Mouse (Mus musculus) intestine, embryonic 16.5 days (tissue): ENCODE data around the gene Sema4d. TPM values are rescaled to one million over a fixed set of nuclear protein-coding genes. Genes with fewer than 3 reads are reported as not detected.

Source experiments
- ATAC-seq: fragments of 200-750 bp; cut with Nextera tagmentation; 2 replicates; pipeline ENCODE4 v1.8.0; 2017; ENCODE audit warnings: moderate TSS enrichment, moderate library complexity
- H3K27ac ChIP-seq: fragments of 300-500 bp; sonication (generic); 2 replicates; pipeline ENCODE4 v1.5.1; 2014; ENCODE audit warnings: mild to moderate bottlenecking, low read length
- H3K27me3 ChIP-seq: fragments of 300-500 bp; sonication (generic); replicated peaks from 2 replicates; pipeline ENCODE4 v1.6.1; 2014; ENCODE audit warnings: low read length, control low read depth, mixed read lengths; ENCODE audit not compliant: control insufficient read depth, insufficient read depth
- H3K36me3 ChIP-seq: fragments of 300-500 bp; sonication (generic); 2 replicates; pipeline ENCODE4 v1.6.1; 2014; ENCODE audit warnings: low read length, control low read depth; ENCODE audit not compliant: control insufficient read depth, insufficient read depth
- H3K4me1 ChIP-seq: fragments of 300-500 bp; sonication (generic); 2 replicates; pipeline ENCODE4 v1.6.1; 2014; ENCODE audit warnings: low read length, control low read depth, mixed read lengths; ENCODE audit not compliant: control insufficient read depth, insufficient read depth
- H3K4me2 ChIP-seq: fragments of 300-500 bp; sonication (generic); 2 replicates; pipeline ENCODE4 v1.6.1; 2014; ENCODE audit warnings: low read depth, low read length, control low read depth
- H3K4me3 ChIP-seq: fragments of 300-500 bp; sonication (generic); 2 replicates; pipeline ENCODE4 v1.5.1; 2014; ENCODE audit warnings: mild to moderate bottlenecking, low read length
- H3K9ac ChIP-seq: fragments of 300-500 bp; sonication (generic); 2 replicates; pipeline ENCODE4 v1.6.1; 2014; ENCODE audit warnings: low read depth, low read length
- H3K9me3 ChIP-seq: fragments of 300-500 bp; sonication (generic); 2 replicates; pipeline ENCODE4 v1.6.1; 2016; ENCODE audit warnings: low read length, control low read depth; ENCODE audit not compliant: control insufficient read depth
- WGBS: fragments of 180-500 bp; shearing (Covaris S2); extraction: QIAGEN DNeasy Blood & Tissue Kit; methylation state at CpG from one replicate; pipeline ENCODE4 v1.1.7; 2014; 5-methylcytosine and 5-hydroxymethylcytosine counted together
- polyA plus RNA-seq: library from polyadenylated mRNA; unstranded; fragments of >200 nt; fragmentation: Nextera tagmentation; extraction: Ambion mirVana; gene quantifications from 2 replicates; pipeline ENCODE4 v1.2.1, GENCODE M21; 2015

The Sema4d gene
- polyA plus RNA-seq, 1 experiment from 2014 or later: 5.7 TPM

GRCm38 (mm10) chr13:51688688-51689087, 104.9 kb downstream of the Sema4d start:
- Histone ChIP-seq H3K4me2 (no peak overlapping the region), H3K9ac (no peak overlapping the region), H3K9me3 (no peaks in the 10 kb centered on the region), H3K4me3 (no peak overlapping the region), H3K4me1 (0 out of 2 replicates have a peak, but pooled peaks cover 2% of the 10 kb centered on the region), H3K27ac (no peak overlapping the region), H3K27me3 (no peaks in the 10 kb centered on the region), H3K36me3 (0 out of 2 replicates have a peak, but pooled peaks cover 2% of the 10 kb centered on the region)
- 56% methylated on average over 3 of the region's 3 CpGs for WGBS
- no peak for ATAC-seq

- Histone ChIP-seq H3K27me3 (no peaks in the 10 kb centered on the region), H3K9ac (no peak overlapping the region), H3K4me1 (0 out of 2 replicates have a peak, but pooled peaks cover 2% of the 10 kb centered on the region), H3K27ac (no peak overlapping the region), H3K4me2 (no peak overlapping the region), H3K36me3 (peaks cover 11% of the 10 kb centered on the region; the same call in 1 of the 2 replicates), H3K4me3 (no peak overlapping the region), H3K9me3 (no peaks in the 10 kb centered on the region)
- 97% methylated on average over 5 of the region's 5 CpGs for WGBS
- no peak for ATAC-seq
Measured at GRCm38 (mm10) chr13:51686966-51687365, 106.6 kb downstream of the Sema4d start.

GRCm38 (mm10) chr13:51685290-51685966, 108.1 kb downstream of the Sema4d start:
- no peak overlapping the region for H3K4me2 ChIP-seq
- peak; percentile 76 for ATAC-seq
- H3K9ac ChIP-seq: no peak overlapping the region
- no peaks in the 10 kb centered on the region for H3K27me3 ChIP-seq
- 81% methylated on average over 7 of the region's 7 CpGs for WGBS
- H3K9me3 ChIP-seq: no peaks in the 10 kb centered on the region
- 0 out of 2 replicates have a peak, but pooled peaks cover 2% of the 10 kb centered on the region for H3K4me1 ChIP-seq
- peaks cover 13% of the 10 kb centered on the region; the same call in 1 of the 2 replicates for H3K36me3 ChIP-seq
- no peak overlapping the region for H3K4me3 ChIP-seq
- no peak overlapping the region for H3K27ac ChIP-seq

- no peak for ATAC-seq
- H3K36me3 ChIP-seq: peaks cover 26% of the 10 kb centered on the region
- WGBS: 94% methylated on average over 8 of the region's 8 CpGs
Measured at GRCm38 (mm10) chr13:51681634-51682033, 111.9 kb downstream of the Sema4d start.

GRCm38 (mm10) chr13:51681076-51681475, 112.5 kb downstream of the Sema4d start:
- no peaks in the 10 kb centered on the region for H3K27me3 ChIP-seq
- peaks cover 29% of the 10 kb centered on the region for H3K36me3 ChIP-seq
- H3K27ac ChIP-seq: no peak overlapping the region
- 0 out of 2 replicates have a peak, but pooled peaks cover 2% of the 10 kb centered on the region for H3K4me1 ChIP-seq
- no peak for ATAC-seq
- 85% methylated on average over 5 of the region's 5 CpGs for WGBS
- no peak overlapping the region for H3K4me3 ChIP-seq
- no peaks in the 10 kb centered on the region for H3K9me3 ChIP-seq
- no peak overlapping the region for H3K9ac ChIP-seq
- H3K4me2 ChIP-seq: no peak overlapping the region

More at GRCm38 (mm10) chr13:51681634-51682033, 111.9 kb downstream of the Sema4d start:
- Histone ChIP-seq H3K4me2 (no peak overlapping the region), H3K27me3 (no peaks in the 10 kb centered on the region), H3K9me3 (no peaks in the 10 kb centered on the region), H3K4me1 (0 out of 2 replicates have a peak, but pooled peaks cover 2% of the 10 kb centered on the region), H3K27ac (no peak overlapping the region), H3K9ac (no peak overlapping the region), H3K4me3 (no peak overlapping the region)

GRCm38 (mm10) chr13:51679332-51679731, 114.2 kb downstream of the Sema4d start:
- H3K36me3 ChIP-seq: peaks cover 34% of the 10 kb centered on the region
- no peak for ATAC-seq
- H3K4me1 ChIP-seq: no peaks in the 10 kb centered on the region
- H3K4me2 ChIP-seq: no peak overlapping the region
- H3K27me3 ChIP-seq: no peaks in the 10 kb centered on the region
- H3K9me3 ChIP-seq: no peaks in the 10 kb centered on the region
- H3K9ac ChIP-seq: no peak overlapping the region
- no peak overlapping the region for H3K27ac ChIP-seq
- WGBS: 82% methylated on average over 4 of the region's 4 CpGs
- no peak overlapping the region for H3K4me3 ChIP-seq

GRCm38 (mm10) chr13:51678687-51679086, 114.9 kb downstream of the Sema4d start:
- WGBS: 96% methylated on average over 6 of the region's 6 CpGs
- Histone ChIP-seq H3K9ac (no peak overlapping the region), H3K27ac (no peak overlapping the region), H3K36me3 (peaks cover 39% of the 10 kb centered on the region), H3K4me2 (no peak overlapping the region), H3K4me1 (no peaks in the 10 kb centered on the region), H3K4me3 (no peak overlapping the region), H3K9me3 (no peaks in the 10 kb centered on the region), H3K27me3 (no peaks in the 10 kb centered on the region)
- no peak for ATAC-seq

- ATAC-seq: no peak
- no peak overlapping the region for H3K9ac ChIP-seq
- no peak overlapping the region for H3K27ac ChIP-seq
- no peaks in the 10 kb centered on the region for H3K9me3 ChIP-seq
- WGBS: 91% methylated on average over 7 of the region's 7 CpGs
- no peaks in the 10 kb centered on the region for H3K4me1 ChIP-seq
- no peak overlapping the region for H3K4me3 ChIP-seq
- no peak overlapping the region for H3K4me2 ChIP-seq
- no peaks in the 10 kb centered on the region for H3K27me3 ChIP-seq
- H3K36me3 ChIP-seq: peaks cover 36% of the 10 kb centered on the region
Measured at GRCm38 (mm10) chr13:51677630-51678185, 115.8 kb downstream of the Sema4d start.

GRCm38 (mm10) chr13:51677041-51677440, 116.5 kb downstream of the Sema4d start:
- no peak overlapping the region for H3K4me2 ChIP-seq
- ATAC-seq: no peak
- WGBS: 95% methylated on average over 12 of the region's 12 CpGs
- H3K9ac ChIP-seq: no peak overlapping the region
- no peaks in the 10 kb centered on the region for H3K9me3 ChIP-seq
- H3K27me3 ChIP-seq: no peaks in the 10 kb centered on the region
- H3K36me3 ChIP-seq: peaks cover 31% of the 10 kb centered on the region
- H3K27ac ChIP-seq: no peak overlapping the region
- H3K4me3 ChIP-seq: no peak overlapping the region
- H3K4me1 ChIP-seq: no peaks in the 10 kb centered on the region
